8 mouse cellular contexts compared by ENCODE assay signal in genomic region chr11:87591526-87592353, GRCm38 (mm10). TPM values are rescaled to one million over a fixed set of nuclear protein-coding genes. Genes with fewer than 3 reads are reported as not detected.
DNase-seq lines count a peak whose midpoint lies in the region; ATAC-seq and TF ChIP-seq lines count a peak whose summit lies in the region.

Gene Mtmr4, plus strand, starts transcription at chr11:87592162.

- peak within 1 kb of the TSS; percentile 87 for H3K4me3 ChIP-seq in gastrocnemius, adult 2 months
- H3K4me3 ChIP-seq in hindbrain, postnatal 0 days (ENCODE audit: low read length), result peak within 1 kb of the TSS; percentile 70
- H3K4me3 ChIP-seq in megakaryocyte, embryonic 14.5 days (replicated peaks), result peak within 1 kb of the TSS; percentile 95

- H3K4me1 ChIP-seq in hindbrain, postnatal 0 days (ENCODE audit: insufficient read depth, low read length), result peaks cover 26% of the 10 kb centered on the region
- H3K4me1 ChIP-seq in megakaryocyte, embryonic 14.5 days, result peaks cover 72% of the 10 kb centered on the region

- peak within 1 kb of the TSS; percentile 93 for H3K4me2 ChIP-seq in hindbrain, postnatal 0 days (ENCODE audit: low read depth, low read length)

- no peaks in the 10 kb centered on the region for H3K9me3 ChIP-seq in hindbrain, postnatal 0 days (ENCODE audit: low read length)
- no peaks in the 10 kb centered on the region for H3K9me3 ChIP-seq in megakaryocyte, embryonic 14.5 days

- WGBS in hindbrain, postnatal 0 days, result under 1% methylated on average over 56 of the region's 61 CpGs

- H3K27ac ChIP-seq in gastrocnemius, adult 2 months, result peak within 1 kb of the TSS; percentile 96
- H3K27ac ChIP-seq in hindbrain, postnatal 0 days, result peak within 1 kb of the TSS; percentile 93

- H3K27me3 ChIP-seq in hindbrain, postnatal 0 days (ENCODE audit: insufficient read depth, low read length), result no peaks in the 10 kb centered on the region
- H3K27me3 ChIP-seq in megakaryocyte, embryonic 14.5 days (replicated peaks), result no peaks in the 10 kb centered on the region

- DNase-seq in ZHBTc4 (ENCODE audit: low read depth, low spot score), result peak; percentile 100
- peak; percentile 100 for DNase-seq in gastrocnemius, adult 2 months
- peak; percentile 99 for DNase-seq in hindbrain, postnatal 0 days (ENCODE audit: low spot score)
- peak; percentile 97 to 100 for DNase-seq in left cerebral cortex, adult 8-10 months (ENCODE audit: low spot score in 2 of 2)
- DNase-seq in right cerebral cortex, postnatal 10 days (ENCODE audit: low spot score in 2 of 2), result peak; percentile 100
- DNase-seq in urinary bladder, postnatal 25 days (ENCODE audit: low spot score), result peak; percentile 90

- peak within 1 kb of the TSS; percentile 82 for H3K9ac ChIP-seq in hindbrain, postnatal 0 days (replicated peaks; ENCODE audit: low read length)

- TF ChIP-seq CTCF in gastrocnemius, adult 2 months (IDR thresholded peaks at IDR 0.05), result no peak
- TF ChIP-seq CTCF in hindbrain, postnatal 0 days (IDR thresholded peaks at IDR 0.05; ENCODE audit: low read depth), result peak; percentile 33

- intact Hi-C loops in gastrocnemius, adult 2 months (cut with DNase I), result loop anchor here (5.0 kb wide), 2 partner anchors 146 to 169 kb away; partner anchors contain the start of gene Supt4a

- peak; percentile 85 for ATAC-seq in common myeloid progenitor, adult 5-6 weeks (replicated peaks; ENCODE audit: low read depth, poor library complexity, severe bottlenecking)
- ATAC-seq in hindbrain, postnatal 0 days, result peak; percentile 98

- no peaks in the 10 kb centered on the region for H3K36me3 ChIP-seq in hindbrain, postnatal 0 days (ENCODE audit: insufficient read depth, low read length)
- peaks cover 28% of the 10 kb centered on the region for H3K36me3 ChIP-seq in megakaryocyte, embryonic 14.5 days (replicated peaks; ENCODE audit: low read length)

RNA-seq across cellular contexts. Expression of gene Mtmr4, which starts in this region (rescaled TPM):
- total RNA-seq in common myeloid progenitor, adult 5-6 weeks (2017), result 18.8 and 21.5 TPM in 2 replicates
- total RNA-seq in gastrocnemius, adult 2 months (2021), result 10 to 100 TPM; 10.6 to 12.4 TPM
- 110 and 125 TPM in 2 replicates for total RNA-seq in hindbrain, postnatal 0 days (2014; rRNA removed)
- polyA plus RNA-seq in hindbrain, postnatal 0 days (2015; fragmentation: Nextera tagmentation; extraction: Ambion mirVana), result 30.6 and 34.8 TPM in 2 replicates
- total RNA-seq in left cerebral cortex, adult 8-10 months (2022), result 10 to 100 TPM; 79.3 to 88.0 (median 83.9) TPM
- 4.6 and 7.0 TPM in 2 replicates for polyA plus RNA-seq in megakaryocyte, embryonic 14.5 days (2012; ENCODE audit: insufficient read depth, low replicate concordance)

Comparison
In these comparisons a context has a peak if more than half of its experiments do, and no peak if none do; other contexts are left out.
1. Peak in every context shown above with its lines: DNase-seq, ATAC-seq, H3K4me3 ChIP-seq and H3K27ac ChIP-seq.